Mouse (Mus musculus) erythroblast, embryonic 14.5 days (primary cell): ENCODE results near the gene Rbm4b.

Source experiments
- GATA1 ChIP-seq: IDR thresholded peaks from 2 replicates; pipeline ENCODE4 v1.6.1; 2012; ENCODE audit warnings: low read length, inconsistent platforms, mixed read lengths
- TAL1 ChIP-seq: IDR thresholded peaks from 3 replicates; pipeline ENCODE4 v1.6.1; 2012; ENCODE audit warnings: low read length, inconsistent platforms, mixed read lengths

GRCm38 (mm10) chr19:4793281-4793830 lies 37.1 kb downstream of the Rbm4b start:
- TF ChIP-seq GATA1: no peak
- TF ChIP-seq TAL1: no peak
